Mouse (Mus musculus): Measurements from ENCODE around the gene Atp11a. TPM values are rescaled to one million over a fixed set of nuclear protein-coding genes. Genes with fewer than 3 reads are reported as not detected.

Atp11a gene
- polyA plus RNA-seq, 1 experiment from 2014 or later: 1.0 TPM

GRCm38 (mm10) chr8:12892882-12893446, 136.2 kb downstream of the Atp11a start:
- Histone ChIP-seq H3K4me2 (no peak overlapping the region), H3K9me3 (replicated peaks) (no peaks in the 10 kb centered on the region), H3K4me1 (replicated peaks) (no peaks in the 10 kb centered on the region; the same call in 1 of the 2 replicates), H3K27me3 (peaks cover 34% of the 10 kb centered on the region), H3K9ac (no peak overlapping the region), H3K36me3 (no peaks in the 10 kb centered on the region), H3K4me3 (replicated peaks) (no peak overlapping the region), H3K27ac (no peak overlapping the region)
- DNase-seq: no peak
- WGBS (ENCODE audit: insufficient replicate concordance): 42% methylated on average over 5 of the region's 5 CpGs
- ATAC-seq (ENCODE audit: low read depth): no peak

GRCm38 (mm10) chr8:12893797-12894578, 137.2 kb downstream of the Atp11a start:
- ATAC-seq (ENCODE audit: low read depth): no peak
- Histone ChIP-seq H3K4me3 (replicated peaks) (no peak overlapping the region), H3K9me3 (replicated peaks) (no peaks in the 10 kb centered on the region), H3K4me2 (no peak overlapping the region), H3K27ac (no peak overlapping the region), H3K36me3 (no peaks in the 10 kb centered on the region), H3K4me1 (replicated peaks) (no peaks in the 10 kb centered on the region; the same call in 1 of the 2 replicates), H3K27me3 (peaks cover 38% of the 10 kb centered on the region), H3K9ac (no peak overlapping the region)
- DNase-seq: no peak
- WGBS (ENCODE audit: insufficient replicate concordance): 59% methylated on average over 12 of the region's 12 CpGs

GRCm38 (mm10) chr8:12894783-12895534, 138.1 kb downstream of the Atp11a start:
- Histone ChIP-seq H3K4me3 (replicated peaks) (no peak overlapping the region), H3K4me2 (no peak overlapping the region), H3K27me3 (peaks cover 34% of the 10 kb centered on the region), H3K27ac (no peak overlapping the region), H3K4me1 (replicated peaks) (no peaks in the 10 kb centered on the region; the same call in 1 of the 2 replicates), H3K9me3 (replicated peaks) (no peaks in the 10 kb centered on the region), H3K36me3 (no peaks in the 10 kb centered on the region), H3K9ac (no peak overlapping the region)
- DNase-seq (no peak), ATAC-seq (ENCODE audit: low read depth) (no peak)
- WGBS (ENCODE audit: insufficient replicate concordance): 61% methylated on average over 11 of the region's 11 CpGs

- Histone ChIP-seq H3K4me3 (replicated peaks) (no peak overlapping the region), H3K4me1 (replicated peaks) (no peaks in the 10 kb centered on the region; the same call in 1 of the 2 replicates), H3K36me3 (no peaks in the 10 kb centered on the region), H3K9me3 (replicated peaks) (no peaks in the 10 kb centered on the region), H3K27me3 (peaks cover 29% of the 10 kb centered on the region), H3K4me2 (no peak overlapping the region), H3K27ac (no peak overlapping the region), H3K9ac (no peak overlapping the region)
- DNase-seq (no peak), ATAC-seq (ENCODE audit: low read depth) (no peak)
- WGBS (ENCODE audit: insufficient replicate concordance): 55% methylated on average over 9 of the region's 9 CpGs
Observed at GRCm38 (mm10) chr8:12895535-12896150, 138.8 kb downstream of the Atp11a start.

GRCm38 (mm10) chr8:12896494-12897373, 139.9 kb downstream of the Atp11a start:
- ATAC-seq (ENCODE audit: low read depth): no peak
- H3K4me1 ChIP-seq (replicated peaks): no peaks in the 10 kb centered on the region; the same call in 1 of the 2 replicates
- no peak overlapping the region for H3K27ac ChIP-seq
- no peaks in the 10 kb centered on the region for H3K9me3 ChIP-seq (replicated peaks)
- no peak overlapping the region for H3K4me2 ChIP-seq
- H3K9ac ChIP-seq: no peak overlapping the region
- 41% methylated on average over 13 of the region's 13 CpGs for WGBS (ENCODE audit: insufficient replicate concordance)
- H3K27me3 ChIP-seq: peaks cover 36% of the 10 kb centered on the region
- H3K4me3 ChIP-seq (replicated peaks): no peak overlapping the region
- no peaks in the 10 kb centered on the region for H3K36me3 ChIP-seq
- DNase-seq: no peak

- H3K27ac ChIP-seq: no peak overlapping the region
- H3K4me3 ChIP-seq (replicated peaks): no peak overlapping the region
- WGBS (ENCODE audit: insufficient replicate concordance): 38% methylated on average over 9 of the region's 9 CpGs
- ATAC-seq (ENCODE audit: low read depth) (no peak), DNase-seq (no peak)
- no peak overlapping the region for H3K4me2 ChIP-seq
- no peak overlapping the region for H3K9ac ChIP-seq
- no peaks in the 10 kb centered on the region for H3K9me3 ChIP-seq (replicated peaks)
- peaks cover 33% of the 10 kb centered on the region for H3K27me3 ChIP-seq
- no peaks in the 10 kb centered on the region; the same call in 1 of the 2 replicates for H3K4me1 ChIP-seq (replicated peaks)
- H3K36me3 ChIP-seq: no peaks in the 10 kb centered on the region
Observed at GRCm38 (mm10) chr8:12897815-12898214, 141.0 kb downstream of the Atp11a start.

- DNase-seq: no peak
- no peak overlapping the region for H3K9ac ChIP-seq
- no peak overlapping the region for H3K27ac ChIP-seq
- ATAC-seq (ENCODE audit: low read depth): no peak
- H3K4me1 ChIP-seq (replicated peaks): no peaks in the 10 kb centered on the region
- H3K9me3 ChIP-seq (replicated peaks): no peaks in the 10 kb centered on the region
- H3K27me3 ChIP-seq: 0 out of 2 replicates have a peak, but pooled peaks cover 22% of the 10 kb centered on the region
- 70% methylated on average over 13 of the region's 13 CpGs for WGBS (ENCODE audit: insufficient replicate concordance)
- no peak overlapping the region for H3K4me2 ChIP-seq
- no peaks in the 10 kb centered on the region for H3K36me3 ChIP-seq
- no peak overlapping the region for H3K4me3 ChIP-seq (replicated peaks)
Observed at GRCm38 (mm10) chr8:12903790-12904415, 147.1 kb downstream of the Atp11a start.

- no peak overlapping the region for H3K27ac ChIP-seq
- H3K27me3 ChIP-seq: peaks cover 28% of the 10 kb centered on the region; the same call in 1 of the 2 replicates
- H3K9me3 ChIP-seq (replicated peaks): no peaks in the 10 kb centered on the region
- DNase-seq (no peak), ATAC-seq (ENCODE audit: low read depth) (no peak)
- no peak overlapping the region for H3K4me2 ChIP-seq
- H3K9ac ChIP-seq: no peak overlapping the region
- 34% methylated on average over 5 of the region's 5 CpGs for WGBS (ENCODE audit: insufficient replicate concordance)
- no peaks in the 10 kb centered on the region for H3K4me1 ChIP-seq (replicated peaks)
- H3K4me3 ChIP-seq (replicated peaks): no peak overlapping the region
- H3K36me3 ChIP-seq: no peaks in the 10 kb centered on the region
Observed at GRCm38 (mm10) chr8:12905122-12905521, 148.3 kb downstream of the Atp11a start.

GRCm38 (mm10) chr8:12905599-12906321, 148.9 kb downstream of the Atp11a start:
- Histone ChIP-seq H3K27me3 (peaks cover 28% of the 10 kb centered on the region; the same call in 1 of the 2 replicates), H3K4me2 (no peak overlapping the region), H3K4me1 (replicated peaks) (no peaks in the 10 kb centered on the region), H3K4me3 (replicated peaks) (no peak overlapping the region), H3K36me3 (no peaks in the 10 kb centered on the region), H3K27ac (no peak overlapping the region), H3K9me3 (replicated peaks) (no peaks in the 10 kb centered on the region), H3K9ac (no peak overlapping the region)
- DNase-seq (no peak), ATAC-seq (ENCODE audit: low read depth) (no peak)
- WGBS (ENCODE audit: insufficient replicate concordance): 64% methylated on average over 11 of the region's 11 CpGs

GRCm38 (mm10) chr8:12906597-12906996, 149.8 kb downstream of the Atp11a start:
- Histone ChIP-seq H3K27ac (no peak overlapping the region), H3K27me3 (peaks cover 20% of the 10 kb centered on the region; the same call in 1 of the 2 replicates), H3K4me3 (replicated peaks) (no peak overlapping the region), H3K9ac (no peak overlapping the region), H3K4me1 (replicated peaks) (no peaks in the 10 kb centered on the region), H3K4me2 (no peak overlapping the region), H3K36me3 (no peaks in the 10 kb centered on the region), H3K9me3 (replicated peaks) (no peaks in the 10 kb centered on the region)
- no peak for ATAC-seq (ENCODE audit: low read depth)
- 71% methylated on average over 5 of the region's 5 CpGs for WGBS (ENCODE audit: insufficient replicate concordance)
- no peak for DNase-seq

Measured in liver, embryonic 13.5 days (tissue).